Mouse (Mus musculus) heart, embryonic 14.5 days (tissue): ENCODE results near the gene Fcer1g. TPM values are rescaled to one million over a fixed set of nuclear protein-coding genes. Genes with fewer than 3 reads are reported as not detected.

Source experiments
- ATAC-seq: fragments of 200-750 bp; cut with Nextera tagmentation; 2 replicates; pipeline ENCODE4 v1.8.0; 2017; ENCODE audit warnings: low read depth, moderate TSS enrichment; ENCODE audit not compliant: insufficient number of reproducible peaks, insufficient read depth, low FRiP score
- H3K27ac ChIP-seq, 2 experiments: fragments of 200-500 bp in 1 of 2; fragments of 300-500 bp in 1 of 2; sonication (generic) in 1 of 2; replicated peaks in 1 of 2; 2 replicates each; pipeline ENCODE4 v1.5.1; 2012 to 2014; ENCODE audit warnings: low read depth in 2 of 2, low read length in 2 of 2, control low read depth in 1 of 2, mild to moderate bottlenecking in 1 of 2, mixed read lengths in 1 of 2; ENCODE audit not compliant: control insufficient read depth in 1 of 2, insufficient read depth in 1 of 2
- H3K27me3 ChIP-seq: fragments of 300-500 bp; sonication (generic); 2 replicates; pipeline ENCODE4 v1.6.1; 2014; ENCODE audit warnings: mild to moderate bottlenecking, low read length, control low read depth; ENCODE audit not compliant: control insufficient read depth, insufficient read depth
- H3K36me3 ChIP-seq: fragments of 300-500 bp; sonication (generic); 2 replicates; pipeline ENCODE4 v1.6.1; 2014; ENCODE audit warnings: mild to moderate bottlenecking, control low read depth, low read length, mixed read lengths; ENCODE audit not compliant: control insufficient read depth, insufficient read depth
- H3K4me1 ChIP-seq, 2 experiments: fragments of 200-500 bp in 1 of 2; fragments of 300-500 bp in 1 of 2; sonication (generic) in 1 of 2; 2 replicates each; pipeline ENCODE4 v1.6.1; 2012 to 2014; ENCODE audit warnings: low read length in 2 of 2, control low read depth in 1 of 2, mixed read lengths in 1 of 2; ENCODE audit not compliant: control insufficient read depth in 2 of 2, insufficient read depth in 2 of 2
- H3K4me2 ChIP-seq: fragments of 300-500 bp; sonication (generic); 2 replicates; pipeline ENCODE4 v1.6.1; 2014; ENCODE audit warnings: mild to moderate bottlenecking, low read length
- H3K4me3 ChIP-seq, 2 experiments: fragments of 200-500 bp in 1 of 2; fragments of 300-500 bp in 1 of 2; sonication (generic) in 1 of 2; 2 replicates each; pipeline ENCODE4 v1.5.1; 2012 to 2014; ENCODE audit warnings: low read length in 2 of 2, mild to moderate bottlenecking in 2 of 2, control low read depth in 1 of 2, low read depth in 1 of 2, moderate library complexity in 1 of 2; ENCODE audit not compliant: control insufficient read depth in 1 of 2, insufficient read depth in 1 of 2
- H3K9ac ChIP-seq: fragments of 300-500 bp; sonication (generic); 2 replicates; pipeline ENCODE4 v1.6.1; 2014; ENCODE audit warnings: mild to moderate bottlenecking, low read length
- H3K9me3 ChIP-seq: fragments of 300-500 bp; sonication (generic); 2 replicates; pipeline ENCODE4 v1.6.1; 2016; ENCODE audit warnings: low read length, control low read depth; ENCODE audit not compliant: control insufficient read depth
- WGBS: fragments of 180-500 bp; shearing (Covaris S2); extraction: QIAGEN DNeasy Blood & Tissue Kit; methylation state at CpG from one replicate; pipeline ENCODE4 v1.1.7; 2014; 5-methylcytosine and 5-hydroxymethylcytosine counted together
- polyA plus RNA-seq: library from polyadenylated mRNA; unstranded; fragments of >200 nt; fragmentation: Nextera tagmentation; extraction: Ambion mirVana; gene quantifications from 2 replicates; pipeline ENCODE4 v1.2.1, GENCODE M21; 2014

Gene Fcer1g
- polyA plus RNA-seq, 1 experiment from 2014 or later, result 30.1 TPM

GRCm38 (mm10) chr1:171263666-171264461 is 29.7 kb upstream of the Fcer1g start:
- Histone ChIP-seq H3K36me3 (no peaks in the 10 kb centered on the region), H3K4me1 (peaks cover 3 to 13% of the 10 kb centered on the region in 2 experiments), H3K4me3 (no peak overlapping the region), H3K27ac (peak overlapping the region; percentile 85 to 97), H3K9ac (no peak overlapping the region; the same call in 1 of the 2 replicates), H3K4me2 (peak overlapping the region; percentile 60), H3K9me3 (no peaks in the 10 kb centered on the region), H3K27me3 (no peaks in the 10 kb centered on the region)
- ATAC-seq, result no peak
- WGBS, result 83% methylated on average over 3 of the region's 3 CpGs

GRCm38 (mm10) chr1:171263185-171263611 is 29.0 kb upstream of the Fcer1g start:
- WGBS, result 3% methylated on average over 2 of the region's 2 CpGs
- no peaks in the 10 kb centered on the region for H3K36me3 ChIP-seq
- no peaks in the 10 kb centered on the region for H3K9me3 ChIP-seq
- ATAC-seq, result peak; percentile 86
- peak overlapping the region; percentile 60 for H3K4me2 ChIP-seq
- peak overlapping the region; percentile 8 to 29; a peak in 2 of 4 replicates for H3K4me3 ChIP-seq
- peak overlapping the region; percentile 70; the same call in 1 of the 2 replicates for H3K9ac ChIP-seq
- H3K27me3 ChIP-seq, result no peaks in the 10 kb centered on the region
- H3K27ac ChIP-seq, result peak overlapping the region; percentile 97 to 98
- H3K4me1 ChIP-seq, result peaks cover 4 to 13% of the 10 kb centered on the region in 2 experiments

GRCm38 (mm10) chr1:171262594-171263130 is 28.5 kb upstream of the Fcer1g start:
- peak overlapping the region; percentile 8 to 29 for H3K4me3 ChIP-seq
- no peaks in the 10 kb centered on the region for H3K9me3 ChIP-seq
- H3K9ac ChIP-seq, result peak overlapping the region; percentile 70
- no peaks in the 10 kb centered on the region for H3K36me3 ChIP-seq
- peak; percentile 79 for ATAC-seq
- H3K4me1 ChIP-seq, result peaks cover 4 to 13% of the 10 kb centered on the region in 2 experiments
- no peaks in the 10 kb centered on the region for H3K27me3 ChIP-seq
- peak overlapping the region; percentile 60 for H3K4me2 ChIP-seq
- H3K27ac ChIP-seq, result peak overlapping the region; percentile 97 to 98
- under 1% methylated on average over 8 of the region's 8 CpGs for WGBS

- no peak for ATAC-seq
- 67% methylated on average over 3 of the region's 3 CpGs for WGBS
These were observed 26.2 kb upstream of the Fcer1g start for GRCm38 (mm10) chr1:171260316-171260715.

GRCm38 (mm10) chr1:171258921-171259320 is 24.8 kb upstream of the Fcer1g start:
- H3K9ac ChIP-seq, result no peak overlapping the region
- WGBS, result 49% methylated on average over 17 of the region's 17 CpGs
- ATAC-seq, result no peak
- H3K4me3 ChIP-seq, result no peak overlapping the region
- H3K27ac ChIP-seq, result no peak overlapping the region
- no peaks in the 10 kb centered on the region for H3K27me3 ChIP-seq
- H3K36me3 ChIP-seq, result no peaks in the 10 kb centered on the region
- no peaks in the 10 kb centered on the region for H3K9me3 ChIP-seq
- H3K4me2 ChIP-seq, result no peak overlapping the region
- peaks cover 4 to 13% of the 10 kb centered on the region in 2 experiments for H3K4me1 ChIP-seq

More at GRCm38 (mm10) chr1:171260316-171260715, 26.2 kb upstream of the Fcer1g start:
- Histone ChIP-seq H3K27ac (no peak overlapping the region), H3K4me1 (peaks cover 4 to 13% of the 10 kb centered on the region in 2 experiments), H3K36me3 (no peaks in the 10 kb centered on the region), H3K4me3 (no peak overlapping the region), H3K27me3 (no peaks in the 10 kb centered on the region), H3K9me3 (no peaks in the 10 kb centered on the region), H3K4me2 (no peak overlapping the region), H3K9ac (no peak overlapping the region)

- Histone ChIP-seq H3K4me1 (peaks cover 4 to 9% of the 10 kb centered on the region in 2 experiments), H3K4me3 (no peak overlapping the region), H3K9ac (no peak overlapping the region), H3K4me2 (no peak overlapping the region), H3K9me3 (no peaks in the 10 kb centered on the region), H3K27ac (no peak overlapping the region), H3K36me3 (no peaks in the 10 kb centered on the region), H3K27me3 (no peaks in the 10 kb centered on the region)
- 78% methylated on average over 9 of the region's 9 CpGs for WGBS
- no peak for ATAC-seq
These were observed 23.6 kb upstream of the Fcer1g start for GRCm38 (mm10) chr1:171257781-171258180.

GRCm38 (mm10) chr1:171256937-171257548 is 22.9 kb upstream of the Fcer1g start:
- no peak for ATAC-seq

More at GRCm38 (mm10) chr1:171256937-171257548, 22.9 kb upstream of the Fcer1g start:
- H3K4me3 ChIP-seq, result no peak overlapping the region
- H3K4me1 ChIP-seq, result peaks cover 7 to 9% of the 10 kb centered on the region in 2 experiments
- H3K9ac ChIP-seq, result no peak overlapping the region
- H3K9me3 ChIP-seq, result no peaks in the 10 kb centered on the region
- no peaks in the 10 kb centered on the region for H3K27me3 ChIP-seq
- H3K4me2 ChIP-seq, result no peak overlapping the region
- 58% methylated on average over 15 of the region's 15 CpGs for WGBS
- no peaks in the 10 kb centered on the region for H3K36me3 ChIP-seq
- no peak overlapping the region for H3K27ac ChIP-seq
